Mouse (Mus musculus): ENCODE data around the gene Gas2l2. TPM values are rescaled to one million over a fixed set of nuclear protein-coding genes. Genes with fewer than 3 reads are reported as not detected.

Gas2l2 gene
- 0.19 TPM in 1 of 2 replicates, not detected in the other for polyA plus RNA-seq (2012; rRNA removed; ENCODE audit: low replicate concordance)

GRCm38 (mm10) chr11:83429355-83429754 lies at the start of gene Gas2l2:
TSS of gene Gas2l2 (minus strand) at chr11:83429455.

GRCm38 (mm10) chr11:83472324-83473234 lies 43.3 kb upstream of the Gas2l2 start, which contains the start of gene Taf15:
TSS of gene Taf15 (plus strand) at chr11:83473086.

GRCm38 (mm10) chr11:83462711-83463244 lies 33.5 kb upstream of the Gas2l2 start, which contains the start of gene Mmp28:
TSS of gene Mmp28 (minus strand) at chr11:83463071.

GRCm38 (mm10) chr11:83437377-83437776 lies 8.1 kb upstream of the Gas2l2 start, which contains the start of gene 1700020L24Rik:
TSS of gene 1700020L24Rik (plus strand) at chr11:83437677.

GRCm38 (mm10) chr11:83409087-83409754 lies 20.0 kb downstream of the Gas2l2 start, which contains the start of gene Rasl10b:
TSS of gene Rasl10b (plus strand) at chr11:83409137.

Other genes starting within 250 kb of the Gas2l2 start
- gene Slfn3, start 238.1 kb downstream of the Gas2l2 start, polyA plus RNA-seq (2012; rRNA removed; ENCODE audit: low replicate concordance), result 0.11 TPM in 1 of 2 replicates, not detected in the other
- gene Slfn14, start 142.7 kb downstream of the Gas2l2 start, polyA plus RNA-seq (2012; rRNA removed; ENCODE audit: low replicate concordance), result not detected in 2 replicates
- 14.4 and 18.1 TPM in 2 replicates for gene Ap2b1, start 130.4 kb downstream of the Gas2l2 start, polyA plus RNA-seq (2012; rRNA removed; ENCODE audit: low replicate concordance)
- gene Pex12, start 126.9 kb downstream of the Gas2l2 start, polyA plus RNA-seq (2012; rRNA removed; ENCODE audit: low replicate concordance), result 3.7 and 6.7 TPM in 2 replicates
- gene Rasl10b, start 20.3 kb downstream of the Gas2l2 start, polyA plus RNA-seq (2012; rRNA removed; ENCODE audit: low replicate concordance), result 0.67 and 0.92 TPM in 2 replicates
- gene 1700020L24Rik, start 8.2 kb upstream of the Gas2l2 start, polyA plus RNA-seq (2012; rRNA removed; ENCODE audit: low replicate concordance), result 0.43 and 3.5 TPM in 2 replicates
- gene Mmp28, start 33.6 kb upstream of the Gas2l2 start, polyA plus RNA-seq (2012; rRNA removed; ENCODE audit: low replicate concordance), result 4.0 and 24.0 TPM in 2 replicates
- 1.5 and 3.1 TPM in 2 replicates for gene Taf15, start 43.6 kb upstream of the Gas2l2 start, polyA plus RNA-seq (2012; rRNA removed; ENCODE audit: low replicate concordance)
- not detected in 2 replicates for gene Heatr9, start 92.7 kb upstream of the Gas2l2 start, polyA plus RNA-seq (2012; rRNA removed; ENCODE audit: low replicate concordance)
- 253 and 747 TPM in 2 replicates for gene Ccl5, start 101.1 kb upstream of the Gas2l2 start, polyA plus RNA-seq (2012; rRNA removed; ENCODE audit: low replicate concordance)
- 0.71 and 1.2 TPM in 2 replicates for gene Ccl9, start 149.2 kb upstream of the Gas2l2 start, polyA plus RNA-seq (2012; rRNA removed; ENCODE audit: low replicate concordance)
- gene Ccl6, start 163.6 kb upstream of the Gas2l2 start, polyA plus RNA-seq (2012; rRNA removed; ENCODE audit: low replicate concordance), result 25.6 and 33.1 TPM in 2 replicates
- not detected in 2 replicates for gene Rpl9-ps1, start 216.2 kb upstream of the Gas2l2 start, polyA plus RNA-seq (2012; rRNA removed; ENCODE audit: low replicate concordance)
- 1.0 and 2.2 TPM in 2 replicates for gene Ccl3, start 219.9 kb upstream of the Gas2l2 start, polyA plus RNA-seq (2012; rRNA removed; ENCODE audit: low replicate concordance)
- 1.2 and 4.3 TPM in 2 replicates for gene Ccl4, start 233.1 kb upstream of the Gas2l2 start, polyA plus RNA-seq (2012; rRNA removed; ENCODE audit: low replicate concordance)

All from duodenum, adult 2 months (tissue).